13 mouse cellular contexts compared by ENCODE assay signal in genomic region chr2:138733846-138734245, GRCm38 (mm10).
"Had no signal": no experiment of that assay in that cellular context is flagged by ENCODE, and none has a peak within 500 bp of the region (broad histone marks: within the 10 kb centered on the region; RNA-seq: fewer than 3 reads in every experiment).

No protein-coding gene starts in this region.

- H3K27me3 ChIP-seq: kidney, embryonic 15.5 days; limb, embryonic 15.5 days; liver, embryonic 12.5 days; megakaryocyte, embryonic 14.5 days had no signal

- DNase-seq: kidney, adult 2 months; kidney, postnatal 14 days; lung, embryonic 14.5 days; lung, postnatal 10 days; lung, postnatal 4 days; right cerebral cortex, postnatal 14 days had no signal

- H3K36me3 ChIP-seq: kidney, embryonic 15.5 days; limb, embryonic 15.5 days; liver, embryonic 12.5 days had no signal

- H3K4me3 ChIP-seq: kidney, embryonic 15.5 days; limb, embryonic 15.5 days; liver, embryonic 12.5 days; megakaryocyte, embryonic 14.5 days had no signal

- H3K27ac ChIP-seq: kidney, embryonic 15.5 days; limb, embryonic 15.5 days; liver, embryonic 12.5 days; stomach, postnatal 0 days had no signal

- ATAC-seq: liver, embryonic 12.5 days; midbrain, embryonic 16.5 days had no signal

- H3K9ac ChIP-seq: kidney, embryonic 15.5 days; limb, embryonic 15.5 days; liver, embryonic 12.5 days; lung, embryonic 14.5 days had no signal

- H3K4me2 ChIP-seq: kidney, embryonic 15.5 days; limb, embryonic 15.5 days; liver, embryonic 12.5 days; lung, embryonic 14.5 days; midbrain, embryonic 11.5 days had no signal

- H3K4me1 ChIP-seq: kidney, embryonic 15.5 days; limb, embryonic 15.5 days; liver, embryonic 12.5 days; megakaryocyte, embryonic 14.5 days had no signal

- H3K9me3 ChIP-seq: kidney, embryonic 15.5 days; limb, embryonic 15.5 days; liver, embryonic 12.5 days had no signal
